Mouse (Mus musculus): ENCODE measurements around the gene Casp2.

- TF ChIP-seq CTCF (IDR thresholded peaks at IDR 0.05; ENCODE audit: control insufficient read depth, insufficient read depth, insufficient read length): no peak
- TF ChIP-seq MYOD1 (IDR thresholded peaks at IDR 0.05; ENCODE audit: control insufficient read depth, insufficient read length, low read depth): no peak
- TF ChIP-seq MAX (IDR thresholded peaks at IDR 0.05): no peak
- no peak for TF ChIP-seq USF1 (IDR thresholded peaks at IDR 0.05; ENCODE audit: low read depth)
- TF ChIP-seq CEBPB (IDR thresholded peaks at IDR 0.05; ENCODE audit: low read depth): no peak
- TF ChIP-seq FOSL1 (IDR thresholded peaks at IDR 0.05; ENCODE audit: insufficient read depth, low read length, poor library complexity, severe bottlenecking): no peak
Measured at GRCm38 (mm10) chr6:42241311-42242045, 23.3 kb upstream of the Casp2 start.
